Mouse (Mus musculus): Measurements from ENCODE around the gene Pepd.

DNA sequence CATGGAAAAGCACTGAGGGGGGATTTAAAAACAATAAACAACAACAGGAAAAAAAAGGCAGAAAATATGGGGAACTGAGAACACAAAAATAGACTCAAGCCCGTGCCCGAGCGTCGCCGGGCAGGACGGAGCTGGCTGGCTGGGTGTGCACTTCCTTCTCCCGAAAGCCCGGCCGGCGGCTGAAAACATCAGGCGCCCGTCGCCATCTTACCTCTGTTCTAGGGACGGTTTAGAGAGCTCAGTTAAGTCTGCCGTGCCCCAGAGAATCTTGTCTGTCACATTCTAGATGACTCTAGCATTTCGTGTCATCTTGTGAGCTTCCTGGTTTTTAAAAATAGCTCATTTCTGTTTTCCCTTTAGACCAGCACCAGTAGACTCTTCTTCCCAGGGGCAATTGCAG, 116.4 kb downstream of the Pepd start:
- no peak for TF ChIP-seq CTCF (conservative IDR thresholded peaks at IDR 0.05; ENCODE audit: low read length)
- no peak for TF ChIP-seq POU5F1 (IDR thresholded peaks at IDR 0.05; ENCODE audit: borderline replicate concordance, low read length)
